Mouse (Mus musculus): ENCODE measurements around the gene Krt84.

DNA sequence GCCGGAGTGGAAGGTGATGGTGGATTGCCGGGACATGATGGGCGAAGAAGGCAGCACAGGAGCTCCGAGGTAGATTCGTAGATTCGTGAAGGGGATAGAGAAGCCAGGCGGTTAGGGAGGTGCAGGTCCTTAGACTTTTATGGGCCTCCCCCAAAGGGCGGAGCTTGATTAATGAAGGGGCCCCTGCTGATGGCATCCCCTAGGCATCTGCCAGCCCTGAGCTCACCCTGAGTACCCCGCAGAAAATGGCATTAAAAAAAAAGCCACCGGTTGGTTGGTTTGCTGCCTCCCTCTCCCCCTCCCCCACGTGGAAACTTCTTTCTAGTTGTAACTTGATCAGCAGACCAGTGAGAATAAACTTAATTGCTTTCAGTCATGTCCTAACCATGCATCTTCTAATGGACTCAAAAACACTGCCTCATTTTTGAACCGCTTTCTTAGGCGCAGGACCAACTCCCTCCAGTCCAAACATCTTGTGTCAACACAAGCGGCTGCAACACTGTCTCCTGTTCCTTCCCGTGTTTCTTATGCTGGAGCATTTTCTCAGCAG, 41.3 kb upstream of the Krt84 start, which contains the start of gene Krt75:
- TF ChIP-seq POLR2A (IDR thresholded peaks at IDR 0.05; ENCODE audit: low read depth, low read length) (no peak), CTCF (IDR thresholded peaks at IDR 0.05; ENCODE audit: borderline replicate concordance, insufficient read depth, low read length) (no peak)
